Comparison of ENCODE assay signal across 8 mouse cellular contexts in genomic region chr11:3330991-3331750, GRCm38 (mm10). TPM values are rescaled to one million over a fixed set of nuclear protein-coding genes. Genes with fewer than 3 reads are reported as not detected.
DNase-seq lines count a peak whose midpoint lies in the region; ATAC-seq and TF ChIP-seq lines count a peak whose summit lies in the region.

No protein-coding gene starts in this region.

- H3K27ac ChIP-seq in left cerebral cortex, adult 2 months = peak overlapping the region; percentile 91
- peak overlapping the region; percentile 90 for H3K27ac ChIP-seq in heart, embryonic 13.5 days (replicated peaks)
- no peak overlapping the region for H3K27ac ChIP-seq in liver, embryonic 15.5 days (replicated peaks)

- peak overlapping the region; percentile 82 for H3K4me3 ChIP-seq in left cerebral cortex, adult 2 months
- H3K4me3 ChIP-seq in heart, embryonic 13.5 days = peak overlapping the region; percentile 63
- peak overlapping the region; percentile 49 for H3K4me3 ChIP-seq in liver, embryonic 15.5 days (replicated peaks)

- H3K9me3 ChIP-seq in heart, embryonic 13.5 days = no peaks in the 10 kb centered on the region
- H3K9me3 ChIP-seq in liver, embryonic 15.5 days (replicated peaks) = no peaks in the 10 kb centered on the region

- H3K27me3 ChIP-seq in heart, embryonic 13.5 days (replicated peaks) = no peaks in the 10 kb centered on the region
- H3K27me3 ChIP-seq in liver, embryonic 15.5 days = peaks cover 46% of the 10 kb centered on the region

- no peak for TF ChIP-seq CTCF in left cerebral cortex, adult 2 months (IDR thresholded peaks at IDR 0.05)
- TF ChIP-seq CTCF in brain, embryonic 14.5 days (IDR thresholded peaks at IDR 0.05; ENCODE audit: borderline replicate concordance, extremely low read depth, insufficient read depth, insufficient read length) = no peak

- no peak for TF ChIP-seq POLR2A in brain, embryonic 14.5 days (IDR thresholded peaks at IDR 0.05; ENCODE audit: borderline replicate concordance, extremely low read depth, insufficient read depth, insufficient read length, poor library complexity, severe bottlenecking)

- peaks cover 59% of the 10 kb centered on the region for H3K4me1 ChIP-seq in heart, embryonic 13.5 days
- H3K4me1 ChIP-seq in liver, embryonic 15.5 days (replicated peaks) = peaks cover 43% of the 10 kb centered on the region

- 4% methylated on average over 14 of the region's 14 CpGs for WGBS in heart, embryonic 13.5 days
- WGBS in liver, embryonic 15.5 days (ENCODE audit: insufficient replicate concordance) = 5% methylated on average over 14 of the region's 14 CpGs

- no peak for DNase-seq in left cerebral cortex, adult 2 months (ENCODE audit: extremely low spot score in 1 of 2, low spot score in 2 of 2)
- no peak for DNase-seq in left cerebral cortex, postnatal 14 days (ENCODE audit: low spot score in 2 of 2)
- peak; percentile 53 for DNase-seq in brain, embryonic 14.5 days (ENCODE audit: low read depth)
- no peak for DNase-seq in left cerebral cortex, adult 18-20 months (ENCODE audit: low spot score in 2 of 2)

- H3K4me2 ChIP-seq in heart, embryonic 13.5 days = peak overlapping the region; percentile 99
- peak overlapping the region; percentile 78 for H3K4me2 ChIP-seq in liver, embryonic 15.5 days

- intact Hi-C loops in left cerebral cortex, adult 2 months (cut with DNase I) = loop anchor here (1.0 to 2.0 kb wide), 2 partner anchors 40 to 78 kb away; partner anchors contain the start of gene Limk2
- intact Hi-C loops in left cerebral cortex, postnatal 14 days (cut with DNase I) = loop anchor here (1.0 kb wide), 1 partner anchor 41 kb away; no protein-coding TSS in a partner anchor

- peaks cover 17% of the 10 kb centered on the region for H3K36me3 ChIP-seq in heart, embryonic 13.5 days
- H3K36me3 ChIP-seq in liver, embryonic 15.5 days (replicated peaks) = no peaks in the 10 kb centered on the region

- ATAC-seq in heart, embryonic 13.5 days (ENCODE audit: extremely low read depth, insufficient number of reproducible peaks, low FRiP score, low TSS enrichment) = no peak
- ATAC-seq in liver, embryonic 15.5 days (ENCODE audit: insufficient read depth) = no peak
- no peak for ATAC-seq in megakaryocyte-erythroid progenitor cell, adult 5-6 weeks (replicated peaks; ENCODE audit: low FRiP score, low TSS enrichment, poor library complexity, severe bottlenecking)
- ATAC-seq in inflammation-experienced regulatory T-cells, adult 6 months = no peak

- peak overlapping the region; percentile 85 for H3K9ac ChIP-seq in heart, embryonic 13.5 days
- no peak overlapping the region for H3K9ac ChIP-seq in liver, embryonic 15.5 days

RNA-seq across cellular contexts. Expression of gene Pik3ip1, which starts 1.0 kb away (rescaled TPM):
- total RNA-seq in left cerebral cortex, adult 2 months (2021) = 10 to 100 TPM; 28.1 to 31.5 TPM
- total RNA-seq in left cerebral cortex, postnatal 14 days (2021) = 10 to 100 TPM; 25.7 to 26.5 TPM
- polyA plus RNA-seq in brain, embryonic 14.5 days (2012; rRNA removed) = 17.0 and 24.6 TPM in 2 replicates
- 19.0 and 25.9 TPM in 2 replicates for polyA plus RNA-seq in heart, embryonic 13.5 days (2015; fragmentation: Nextera tagmentation; extraction: Ambion mirVana)
- 1.3 and 1.4 TPM in 2 replicates for polyA plus RNA-seq in liver, embryonic 15.5 days (2015; fragmentation: Nextera tagmentation; extraction: Ambion mirVana)
- total RNA-seq in megakaryocyte-erythroid progenitor cell, adult 5-6 weeks (2014; fragmentation: Nextera tagmentation) = 8.3 and 20.5 TPM in 2 replicates
- 17.5 and 28.1 TPM in 2 replicates for total RNA-seq in megakaryocyte-erythroid progenitor cell, adult 5-6 weeks (2017)
- polyA plus RNA-seq in inflammation-experienced regulatory T-cells, adult 6 months (2017; shearing (Covaris generic)) = 10 to 100 TPM; 11.5 to 59.1 (median 35.3) TPM
- 10 to 100 TPM; 27.8 to 32.3 TPM for total RNA-seq in left cerebral cortex, adult 18-20 months (2021)

RNA-seq across cellular contexts. Expression of gene Patz1, which starts 42.5 kb away (rescaled TPM):
- 10 to 100 TPM; 41.5 to 46.9 TPM for total RNA-seq in left cerebral cortex, adult 2 months (2021)
- total RNA-seq in left cerebral cortex, postnatal 14 days (2021) = 10 to 100 TPM; 39.6 to 43.0 TPM
- 96.7 and 102 TPM in 2 replicates for polyA plus RNA-seq in brain, embryonic 14.5 days (2012; rRNA removed)
- polyA plus RNA-seq in heart, embryonic 13.5 days (2015; fragmentation: Nextera tagmentation; extraction: Ambion mirVana) = 22.7 and 24.4 TPM in 2 replicates
- polyA plus RNA-seq in liver, embryonic 15.5 days (2015; fragmentation: Nextera tagmentation; extraction: Ambion mirVana) = 11.5 and 12.6 TPM in 2 replicates
- total RNA-seq in megakaryocyte-erythroid progenitor cell, adult 5-6 weeks (2014; fragmentation: Nextera tagmentation) = 89.5 and 92.4 TPM in 2 replicates
- 64.2 and 78.3 TPM in 2 replicates for total RNA-seq in megakaryocyte-erythroid progenitor cell, adult 5-6 weeks (2017)
- 10 to 100 TPM; 15.5 to 19.6 (median 16.0) TPM for polyA plus RNA-seq in inflammation-experienced regulatory T-cells, adult 6 months (2017; shearing (Covaris generic))
- total RNA-seq in left cerebral cortex, adult 18-20 months (2021) = 10 to 100 TPM; 46.7 to 47.6 TPM
